In the genomic region with DNA sequence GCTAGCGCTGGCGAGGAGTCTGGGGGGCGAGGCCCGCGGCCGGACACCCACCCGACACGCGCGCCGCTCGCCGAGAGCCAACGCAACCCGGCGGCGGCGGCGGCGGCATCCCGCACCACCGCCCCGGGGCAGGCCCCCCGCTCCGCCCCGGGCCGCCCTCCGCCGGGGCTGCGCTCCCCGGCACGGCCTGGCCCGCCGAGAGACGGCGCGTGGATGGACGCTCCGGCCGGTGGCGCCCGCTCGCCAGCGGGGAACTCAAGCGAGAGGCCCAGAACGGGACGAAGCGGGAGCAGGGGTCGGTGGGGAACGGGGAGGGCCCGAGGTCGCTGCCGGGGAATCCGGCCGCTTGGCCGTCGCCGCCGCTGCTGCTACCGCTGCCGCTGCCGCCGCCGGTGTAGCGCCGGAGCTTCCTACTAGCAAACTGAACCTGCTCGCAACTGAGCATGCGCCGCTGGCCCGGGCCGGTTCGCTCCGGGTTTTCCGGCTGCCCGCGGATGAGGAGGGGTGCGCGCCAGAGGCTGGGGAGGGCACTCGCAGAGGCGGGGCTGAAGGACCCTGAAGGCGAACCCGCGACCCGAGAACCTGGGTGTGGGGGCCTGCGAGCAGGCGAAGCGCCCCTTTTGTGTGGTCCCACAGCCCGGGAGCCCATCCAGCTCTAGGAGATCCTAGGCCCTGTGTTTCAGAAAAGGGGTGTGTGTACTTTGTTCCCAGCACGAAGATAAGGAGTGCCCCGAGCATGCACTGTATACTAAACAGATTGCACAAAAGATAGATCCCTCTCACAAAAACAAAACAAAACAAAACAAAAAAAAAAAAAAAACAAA, we compare ENCODE assay signal across 8 mouse cellular contexts. TPM values are rescaled to one million over a fixed set of nuclear protein-coding genes. Genes with fewer than 3 reads are reported as not detected.
DNase-seq lines count a peak whose midpoint lies in the region; ATAC-seq lines count a peak whose summit lies in the region.

A gene (minus strand): TSS at position 423 of the 824 bp plus-strand sequence.

- H3K27me3 ChIP-seq in intestine, embryonic 14.5 days (replicated peaks; ENCODE audit: control insufficient read depth, insufficient read depth, low read length) = no peaks in the 10 kb centered on the region

- WGBS in intestine, embryonic 14.5 days = under 1% methylated on average over 83 of the region's 90 CpGs

- H3K27ac ChIP-seq in intestine, embryonic 14.5 days (ENCODE audit: low read depth) = peak within 1 kb of the TSS; percentile 91

- no peaks in the 10 kb centered on the region for H3K36me3 ChIP-seq in intestine, embryonic 14.5 days (ENCODE audit: control insufficient read depth, insufficient read depth, low read length)

- H3K4me2 ChIP-seq in intestine, embryonic 14.5 days (ENCODE audit: low read length) = peak within 1 kb of the TSS; percentile 72

- H3K9me3 ChIP-seq in intestine, embryonic 14.5 days (ENCODE audit: control insufficient read depth, low read length) = no peaks in the 10 kb centered on the region

- H3K4me1 ChIP-seq in intestine, embryonic 14.5 days (replicated peaks; ENCODE audit: control insufficient read depth, insufficient read depth, low read length) = peaks cover 19% of the 10 kb centered on the region

- H3K4me3 ChIP-seq in intestine, embryonic 14.5 days (ENCODE audit: low read depth, low read length) = peak within 1 kb of the TSS; percentile 94

- H3K9ac ChIP-seq in intestine, embryonic 14.5 days (ENCODE audit: low read length) = peak within 1 kb of the TSS; percentile 88

- peak; percentile 99 for DNase-seq in adrenal gland, adult 2 months
- peak; percentile 96 for DNase-seq in embryo, embryonic 11 days
- DNase-seq in gastrocnemius, postnatal 25 days = peak; percentile 96
- peak; percentile 99 for DNase-seq in intestine, embryonic 14.5 days (ENCODE audit: low spot score)
- DNase-seq in left cerebral cortex, postnatal 14 days (ENCODE audit: low spot score in 2 of 2) = peak; percentile 90 to 96
- DNase-seq in right cerebral cortex, postnatal 14 days = peak; percentile 96
- peak; percentile 97 for DNase-seq in urinary bladder, postnatal 25 days (ENCODE audit: low spot score)

- peak; percentile 85 for ATAC-seq in intestine, embryonic 14.5 days (replicated peaks; ENCODE audit: low FRiP score, low TSS enrichment, low read depth)
- ATAC-seq in megakaryocyte-erythroid progenitor cell, adult 5-6 weeks (replicated peaks; ENCODE audit: low FRiP score, low TSS enrichment, poor library complexity, severe bottlenecking) = peak; percentile 46

- intact Hi-C loops in left cerebral cortex, postnatal 14 days (cut with DNase I) = no loop called here

RNA-seq across cellular contexts. Expression of the gene that starts here (rescaled TPM):
- 10 to 100 TPM; 23.7 to 29.0 TPM for total RNA-seq in adrenal gland, adult 2 months (2021)
- 2.0 and 2.8 TPM in 2 replicates for polyA plus RNA-seq in adrenal gland, adult 2 months (2012; rRNA removed)
- total RNA-seq in gastrocnemius, postnatal 25 days (2021) = 10 to 100 TPM; 12.8 to 14.7 TPM
- polyA plus RNA-seq in intestine, embryonic 14.5 days (2014; fragmentation: Nextera tagmentation; extraction: Ambion mirVana) = 8.1 and 8.4 TPM in 2 replicates
- 10 to 100 TPM; 32.3 to 33.8 TPM for total RNA-seq in left cerebral cortex, postnatal 14 days (2021)
- 25.0 and 31.3 TPM in 2 replicates for total RNA-seq in megakaryocyte-erythroid progenitor cell, adult 5-6 weeks (2014; fragmentation: Nextera tagmentation)
- 16.2 and 17.4 TPM in 2 replicates for total RNA-seq in megakaryocyte-erythroid progenitor cell, adult 5-6 weeks (2017)

Comparison
In these comparisons a context has a peak if more than half of its experiments do, and no peak if none do; other contexts are left out.
1. Peak in every context shown above with its lines: DNase-seq, ATAC-seq, H3K4me3 ChIP-seq and H3K27ac ChIP-seq.